Mouse (Mus musculus): ENCODE results near the gene Fyn.

Fyn gene

GRCm38 (mm10) chr10:39559321-39559720 is 190.7 kb downstream of the Fyn start:
- in situ Hi-C loops (cut with MboI, MseI): loop anchor here (25.0 kb wide), 2 partner anchors 647 to 1497 kb away; no protein-coding TSS in a partner anchor

GRCm38 (mm10) chr10:39562383-39562782 is 193.7 kb downstream of the Fyn start:
- in situ Hi-C loops (cut with MboI, MseI): loop anchor here (25.0 kb wide), 2 partner anchors 650 to 1500 kb away; no protein-coding TSS in a partner anchor

- in situ Hi-C loops (cut with MboI, MseI): loop anchor here (25.0 kb wide), 2 partner anchors 651 to 1501 kb away; no protein-coding TSS in a partner anchor
These were observed 195.0 kb downstream of the Fyn start for GRCm38 (mm10) chr10:39563552-39564223.

- in situ Hi-C loops (cut with MboI, MseI): loop anchor here (25.0 kb wide), 2 partner anchors 655 to 1505 kb away; no protein-coding TSS in a partner anchor
These were observed 198.2 kb downstream of the Fyn start for GRCm38 (mm10) chr10:39566901-39567300.

GRCm38 (mm10) chr10:39568991-39569390 is 200.3 kb downstream of the Fyn start:
- in situ Hi-C loops (cut with MboI, MseI): loop anchor here (25.0 kb wide), 2 partner anchors 657 to 1507 kb away; no protein-coding TSS in a partner anchor

- in situ Hi-C loops (cut with MboI, MseI): loop anchor here (25.0 kb wide), 2 partner anchors 659 to 1509 kb away; no protein-coding TSS in a partner anchor
These were observed 202.4 kb downstream of the Fyn start for GRCm38 (mm10) chr10:39571011-39571410.

- in situ Hi-C loops (cut with MboI, MseI): loop anchor here (25.0 kb wide), 2 partner anchors 660 to 1510 kb away; no protein-coding TSS in a partner anchor
These were observed 203.5 kb downstream of the Fyn start for GRCm38 (mm10) chr10:39572050-39572671.

- in situ Hi-C loops (cut with MboI, MseI): loop anchor here (25.0 kb wide), 2 partner anchors 660 to 1510 kb away; no protein-coding TSS in a partner anchor
These were observed 204.0 kb downstream of the Fyn start for GRCm38 (mm10) chr10:39572672-39573051.

- in situ Hi-C loops (cut with MboI, MseI): no loop called here
These were observed 207.8 kb downstream of the Fyn start for GRCm38 (mm10) chr10:39576466-39576865.

GRCm38 (mm10) chr10:39580477-39580876 is 211.8 kb downstream of the Fyn start:
- in situ Hi-C loops (cut with MboI, MseI): no loop called here

GRCm38 (mm10) chr10:39582385-39582784 is 213.7 kb downstream of the Fyn start:
- in situ Hi-C loops (cut with MboI, MseI): no loop called here

- in situ Hi-C loops (cut with MboI, MseI): no loop called here
These were observed 215.1 kb downstream of the Fyn start for GRCm38 (mm10) chr10:39583718-39584117.

GRCm38 (mm10) chr10:39587290-39587925 is 218.8 kb downstream of the Fyn start:
- in situ Hi-C loops (cut with MboI, MseI): no loop called here

GRCm38 (mm10) chr10:39587973-39588746 is 219.5 kb downstream of the Fyn start:
- in situ Hi-C loops (cut with MboI, MseI): no loop called here

GRCm38 (mm10) chr10:39589765-39590546 is 221.3 kb downstream of the Fyn start:
- in situ Hi-C loops (cut with MboI, MseI): no loop called here

GRCm38 (mm10) chr10:39590629-39591028 is 222.0 kb downstream of the Fyn start:
- in situ Hi-C loops (cut with MboI, MseI): no loop called here

GRCm38 (mm10) chr10:39592501-39592900 is 223.8 kb downstream of the Fyn start:
- in situ Hi-C loops (cut with MboI, MseI): no loop called here

GRCm38 (mm10) chr10:39594716-39595115 is 226.1 kb downstream of the Fyn start:
- in situ Hi-C loops (cut with MboI, MseI): no loop called here

GRCm38 (mm10) chr10:39595862-39596261 is 227.2 kb downstream of the Fyn start:
- in situ Hi-C loops (cut with MboI, MseI): no loop called here

GRCm38 (mm10) chr10:39597116-39597791 is 228.6 kb downstream of the Fyn start:
- in situ Hi-C loops (cut with MboI, MseI): no loop called here

Measured in T-helper 2 cell (primary cell).